Mouse (Mus musculus) heart, adult 10 weeks (tissue): ENCODE measurements around the gene Tctn3. TPM values are rescaled to one million over a fixed set of nuclear protein-coding genes. Genes with fewer than 3 reads are reported as not detected.

ENCODE experiments used
- polyA plus RNA-seq: library from polyadenylated mRNA; stranded (reverse); fragments of 350-450 nt; fragmentation: Illumina TruSeq; extraction: RNeasy Lipid Tissue Mini Kit (QIAGEN cat#74804); gene quantifications from one replicate; pipeline ENCODE4 v1.2.3, GENCODE M21; 2014; ENCODE audit warnings: low read depth, low replicate concordance

The Tctn3 gene
- polyA plus RNA-seq, result 7.0 TPM

DNA sequence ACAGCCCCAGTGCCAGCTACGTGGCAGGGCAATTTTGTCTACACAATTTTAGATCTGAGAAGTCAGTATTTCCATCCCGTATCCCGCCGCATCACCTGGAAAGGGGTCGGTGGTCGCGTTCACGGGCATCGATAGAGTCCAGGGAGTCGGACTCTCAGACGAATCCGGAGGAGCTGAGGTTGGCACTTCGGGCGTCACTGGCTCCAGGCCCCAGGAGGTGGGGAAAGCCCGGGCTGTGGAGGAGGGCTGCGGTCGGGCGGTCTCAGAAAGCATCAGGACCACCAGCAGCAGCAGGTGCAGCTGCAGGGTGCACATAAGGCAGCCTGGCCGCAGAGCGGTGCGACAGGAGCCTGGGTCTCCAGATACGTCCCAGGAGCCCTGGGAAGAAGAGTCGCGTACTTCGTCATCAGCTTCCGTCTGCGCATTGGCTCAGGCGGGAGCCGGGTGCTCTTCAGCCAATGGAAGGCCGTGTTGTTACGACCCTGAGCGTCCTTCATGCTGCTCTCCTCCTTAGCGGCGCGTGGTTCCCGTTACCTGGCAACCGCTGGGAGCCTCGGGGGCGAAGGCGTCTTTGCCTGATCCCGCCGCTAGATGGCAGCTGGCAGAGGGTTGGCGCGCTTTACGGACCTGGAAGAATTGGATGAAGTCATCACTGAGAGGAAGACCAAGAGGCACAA lies at the start of gene Tctn3, which contains the start of gene Entpd1:
Tctn3 (minus strand) TSS at position 404 of the 677 bp plus-strand sequence.
Entpd1 (plus strand) TSS at position 537 of the 677 bp plus-strand sequence.

GRCm38 (mm10) chr19:40588293-40588654 lies 23.8 kb downstream of the Tctn3 start, which contains the start of gene Aldh18a1:
TSS of gene Aldh18a1 (minus strand) at chr19:40588463.

Other genes starting within 250 kb of the Tctn3 start
- 530 TPM for gene Sorbs1, start 98.5 kb downstream of the Tctn3 start, polyA plus RNA-seq
- 5.4 TPM for gene Aldh18a1, start 23.8 kb downstream of the Tctn3 start, polyA plus RNA-seq
- 11.9 TPM for gene Entpd1, start 133 bp upstream of the Tctn3 start, polyA plus RNA-seq
- not detected for gene Cc2d2b, start 136.5 kb upstream of the Tctn3 start, polyA plus RNA-seq
- 4.7 TPM for gene Ccnj, start 219.0 kb upstream of the Tctn3 start, polyA plus RNA-seq